Mouse (Mus musculus): ENCODE results near the gene Piwil1. TPM values are rescaled to one million over a fixed set of nuclear protein-coding genes. Genes with fewer than 3 reads are reported as not detected.
"Not testable (repeated sequence)": the region's sequence is repeated elsewhere in the genome, so short reads cannot be mapped to it uniquely, and the experiment has no call there.

The Piwil1 gene
- polyA plus RNA-seq, 1 experiment from 2014 or later, result 0.18 TPM

- ATAC-seq (ENCODE audit: low FRiP score), result no peak
- Histone ChIP-seq H3K9ac (no peak overlapping the region), H3K4me1 (replicated peaks) (no peaks in the 10 kb centered on the region), H3K27me3 (no peaks in the 10 kb centered on the region), H3K9me3 (no peaks in the 10 kb centered on the region), H3K4me3 (no peak overlapping the region), H3K36me3 (no peaks in the 10 kb centered on the region), H3K27ac (no peak overlapping the region), H3K4me2 (no peak overlapping the region)
- 78% methylated on average over 16 of the region's 16 CpGs for WGBS
Measured at GRCm38 (mm10) chr5:128715171-128715570, 12.8 kb downstream of the Piwil1 start.

- not testable (repeated sequence) for H3K36me3 ChIP-seq; H3K4me2 ChIP-seq; H3K27ac ChIP-seq; H3K4me3 ChIP-seq; H3K4me1 ChIP-seq (replicated peaks); H3K27me3 ChIP-seq; H3K9ac ChIP-seq; ATAC-seq (ENCODE audit: low FRiP score); H3K9me3 ChIP-seq
- 92% methylated on average over 11 of the region's 11 CpGs for WGBS
Measured at GRCm38 (mm10) chr5:128720461-128720860, 18.1 kb downstream of the Piwil1 start.

GRCm38 (mm10) chr5:128729341-128729740, 27.0 kb downstream of the Piwil1 start:
- Histone ChIP-seq H3K4me3 (no peak overlapping the region), H3K9ac (no peak overlapping the region), H3K27me3 (no peaks in the 10 kb centered on the region), H3K9me3 (no peaks in the 10 kb centered on the region), H3K4me1 (replicated peaks) (no peaks in the 10 kb centered on the region), H3K4me2 (no peak overlapping the region), H3K27ac (no peak overlapping the region), H3K36me3 (no peaks in the 10 kb centered on the region)
- ATAC-seq (ENCODE audit: low FRiP score), result no peak
- WGBS, result 82% methylated on average over 5 of the region's 5 CpGs

GRCm38 (mm10) chr5:128730634-128731033, 28.3 kb downstream of the Piwil1 start:
- Histone ChIP-seq H3K36me3 (no peaks in the 10 kb centered on the region), H3K4me3 (no peak overlapping the region), H3K4me2 (no peak overlapping the region), H3K27me3 (peaks cover 3% of the 10 kb centered on the region; the same call in 1 of the 2 replicates), H3K9ac (no peak overlapping the region), H3K27ac (no peak overlapping the region), H3K4me1 (replicated peaks) (no peaks in the 10 kb centered on the region), H3K9me3 (no peaks in the 10 kb centered on the region)
- no peak for ATAC-seq (ENCODE audit: low FRiP score)
- WGBS, result 37% methylated on average over 5 of the region's 5 CpGs

GRCm38 (mm10) chr5:128732416-128733014, 30.2 kb downstream of the Piwil1 start:
- peaks cover 7% of the 10 kb centered on the region; the same call in 1 of the 2 replicates for H3K27me3 ChIP-seq
- H3K4me3 ChIP-seq, result no peak overlapping the region
- no peak overlapping the region for H3K9ac ChIP-seq
- H3K27ac ChIP-seq, result no peak overlapping the region
- no peak for ATAC-seq (ENCODE audit: low FRiP score)
- no peaks in the 10 kb centered on the region for H3K4me1 ChIP-seq (replicated peaks)
- WGBS, result 71% methylated on average over 11 of the region's 11 CpGs
- no peaks in the 10 kb centered on the region for H3K9me3 ChIP-seq
- no peaks in the 10 kb centered on the region for H3K36me3 ChIP-seq
- H3K4me2 ChIP-seq, result no peak overlapping the region

- Histone ChIP-seq H3K4me3 (no peak overlapping the region), H3K4me1 (replicated peaks) (peaks cover 1% of the 10 kb centered on the region), H3K36me3 (no peaks in the 10 kb centered on the region), H3K27ac (no peak overlapping the region), H3K27me3 (peaks cover 9% of the 10 kb centered on the region; the same call in 1 of the 2 replicates), H3K4me2 (no peak overlapping the region), H3K9ac (no peak overlapping the region), H3K9me3 (no peaks in the 10 kb centered on the region)
- 6% methylated on average over 6 of the region's 6 CpGs for WGBS
- ATAC-seq (ENCODE audit: low FRiP score), result no peak
Measured at GRCm38 (mm10) chr5:128733955-128734354, 31.6 kb downstream of the Piwil1 start.

GRCm38 (mm10) chr5:128735921-128736320, 33.6 kb downstream of the Piwil1 start:
- no peak for ATAC-seq (ENCODE audit: low FRiP score)
- H3K27me3 ChIP-seq, result peaks cover 9% of the 10 kb centered on the region; the same call in 1 of the 2 replicates
- H3K27ac ChIP-seq, result no peak overlapping the region
- H3K4me1 ChIP-seq (replicated peaks), result peaks cover 14% of the 10 kb centered on the region
- no peak overlapping the region for H3K9ac ChIP-seq
- no peaks in the 10 kb centered on the region for H3K9me3 ChIP-seq
- H3K4me3 ChIP-seq, result no peak overlapping the region
- 77% methylated on average over 22 of the region's 22 CpGs for WGBS
- no peaks in the 10 kb centered on the region for H3K36me3 ChIP-seq
- H3K4me2 ChIP-seq, result no peak overlapping the region

- Histone ChIP-seq H3K4me2 (peak overlapping the region; percentile 44), H3K4me3 (no peak overlapping the region; the same call in 1 of the 2 replicates), H3K9ac (no peak overlapping the region), H3K4me1 (replicated peaks) (peaks cover 17% of the 10 kb centered on the region), H3K9me3 (no peaks in the 10 kb centered on the region), H3K36me3 (no peaks in the 10 kb centered on the region), H3K27me3 (peaks cover 11% of the 10 kb centered on the region; the same call in 1 of the 2 replicates), H3K27ac (no peak overlapping the region)
- peak; percentile 84 for ATAC-seq (ENCODE audit: low FRiP score)
- 23% methylated on average over 15 of the region's 17 CpGs for WGBS
Measured at GRCm38 (mm10) chr5:128739168-128739837, 37.0 kb downstream of the Piwil1 start.

GRCm38 (mm10) chr5:128739838-128740171, 37.5 kb downstream of the Piwil1 start:
- peaks cover 11% of the 10 kb centered on the region; the same call in 1 of the 2 replicates for H3K27me3 ChIP-seq
- H3K4me3 ChIP-seq, result no peak overlapping the region; the same call in 1 of the 2 replicates
- H3K9ac ChIP-seq, result no peak overlapping the region
- WGBS, result 25% methylated on average over 8 of the region's 8 CpGs
- H3K4me1 ChIP-seq (replicated peaks), result peaks cover 17% of the 10 kb centered on the region
- peak overlapping the region; percentile 44 for H3K4me2 ChIP-seq
- H3K27ac ChIP-seq, result no peak overlapping the region
- ATAC-seq (ENCODE audit: low FRiP score), result peak; percentile 62
- no peaks in the 10 kb centered on the region for H3K36me3 ChIP-seq
- no peaks in the 10 kb centered on the region for H3K9me3 ChIP-seq

GRCm38 (mm10) chr5:128744351-128744750, 42.0 kb downstream of the Piwil1 start:
- ATAC-seq (ENCODE audit: low FRiP score), result no peak
- Histone ChIP-seq H3K4me3 (no peak overlapping the region), H3K27ac (no peak overlapping the region), H3K36me3 (no peaks in the 10 kb centered on the region), H3K4me1 (replicated peaks) (peaks cover 21% of the 10 kb centered on the region), H3K9ac (no peak overlapping the region), H3K9me3 (no peaks in the 10 kb centered on the region), H3K27me3 (0 out of 2 replicates have a peak, but pooled peaks cover 2% of the 10 kb centered on the region), H3K4me2 (no peak overlapping the region)
- 91% methylated on average over 6 of the region's 6 CpGs for WGBS

- peaks cover 12% of the 10 kb centered on the region for H3K4me1 ChIP-seq (replicated peaks)
- H3K27me3 ChIP-seq, result 0 out of 2 replicates have a peak, but pooled peaks cover 2% of the 10 kb centered on the region
- no peak overlapping the region; the same call in 1 of the 2 replicates for H3K9ac ChIP-seq
- H3K9me3 ChIP-seq, result no peaks in the 10 kb centered on the region
- no peak overlapping the region for H3K4me2 ChIP-seq
- H3K27ac ChIP-seq, result no peak overlapping the region
- ATAC-seq (ENCODE audit: low FRiP score), result no peak
- H3K36me3 ChIP-seq, result no peaks in the 10 kb centered on the region
- H3K4me3 ChIP-seq, result no peak overlapping the region
- WGBS, result 69% methylated on average over 9 of the region's 9 CpGs
Measured at GRCm38 (mm10) chr5:128745206-128745605, 42.9 kb downstream of the Piwil1 start.

- H3K4me2 ChIP-seq, result no peak overlapping the region
- H3K9ac ChIP-seq, result no peak overlapping the region
- peaks cover 10% of the 10 kb centered on the region for H3K4me1 ChIP-seq (replicated peaks)
- no peak overlapping the region for H3K27ac ChIP-seq
- 85% methylated on average over 8 of the region's 8 CpGs for WGBS
- no peaks in the 10 kb centered on the region for H3K9me3 ChIP-seq
- no peak for ATAC-seq (ENCODE audit: low FRiP score)
- H3K27me3 ChIP-seq, result 0 out of 2 replicates have a peak, but pooled peaks cover under 1% of the 10 kb centered on the region
- no peak overlapping the region for H3K4me3 ChIP-seq
- H3K36me3 ChIP-seq, result no peaks in the 10 kb centered on the region
Measured at GRCm38 (mm10) chr5:128746261-128746660, 43.9 kb downstream of the Piwil1 start.

GRCm38 (mm10) chr5:128761118-128761517, 58.8 kb downstream of the Piwil1 start:
- no peak overlapping the region for H3K4me3 ChIP-seq
- no peaks in the 10 kb centered on the region for H3K27me3 ChIP-seq
- no peaks in the 10 kb centered on the region; the same call in 1 of the 2 replicates for H3K36me3 ChIP-seq
- no peak overlapping the region for H3K27ac ChIP-seq
- no peak overlapping the region for H3K9ac ChIP-seq
- 42% methylated on average over 8 of the region's 8 CpGs for WGBS
- no peak for ATAC-seq (ENCODE audit: low FRiP score)
- peaks cover 14% of the 10 kb centered on the region for H3K4me1 ChIP-seq (replicated peaks)
- no peaks in the 10 kb centered on the region for H3K9me3 ChIP-seq
- no peak overlapping the region for H3K4me2 ChIP-seq

All from hindbrain, embryonic 13.5 days (tissue).